Mouse (Mus musculus): ENCODE measurements around the gene Ifna6. TPM values are rescaled to one million over a fixed set of nuclear protein-coding genes. Genes with fewer than 3 reads are reported as not detected.

The Ifna6 gene
- polyA plus RNA-seq, 1 experiment from 2014 or later, result not detected

DNA sequence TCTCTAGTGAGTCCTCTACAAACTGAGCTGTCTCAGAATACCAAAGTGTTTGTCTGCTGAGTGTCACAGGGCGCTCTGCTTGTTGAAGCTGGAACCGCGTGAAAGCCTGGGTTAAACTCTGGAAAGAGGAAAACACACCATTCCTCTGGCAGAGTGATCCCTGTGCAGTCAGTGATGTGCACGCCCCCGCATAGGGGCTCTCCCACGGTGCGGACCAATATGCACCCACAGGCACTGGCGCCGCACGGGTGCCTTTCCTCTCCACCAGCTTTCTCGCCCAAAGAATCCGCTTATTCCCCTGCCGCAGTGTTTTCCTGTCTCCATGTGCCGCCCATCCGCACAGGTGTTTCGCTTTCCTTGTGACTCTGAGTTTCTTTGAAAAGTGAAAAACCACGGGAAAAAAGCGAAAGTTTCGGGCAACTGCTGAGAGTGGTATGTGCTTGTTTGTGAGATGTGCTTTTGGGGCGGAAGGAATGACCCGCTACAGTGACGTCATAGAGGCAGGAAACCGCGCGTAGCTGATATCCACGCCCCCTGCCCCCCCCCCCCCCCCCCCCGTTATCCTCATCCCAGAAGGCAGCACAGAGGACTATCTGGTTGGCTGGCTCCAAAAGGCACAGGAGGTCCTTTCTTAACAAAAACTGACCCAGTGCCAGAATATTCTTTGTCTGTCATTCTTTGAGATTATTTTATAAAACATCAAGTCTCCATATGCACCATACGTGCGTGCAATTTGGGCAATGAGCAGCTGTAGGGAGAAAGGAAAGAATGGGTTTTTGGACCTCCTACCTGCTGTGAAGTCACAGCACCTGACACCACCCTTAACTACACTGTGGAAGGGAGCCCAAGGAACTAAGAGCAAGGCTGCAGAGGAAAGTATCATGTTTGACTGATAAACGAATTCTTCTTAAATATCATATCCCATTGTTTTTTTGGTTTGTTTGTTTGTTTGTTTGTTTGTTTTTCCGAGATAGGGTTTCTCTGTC is 41.0 kb downstream of the Ifna6 start:
- 5% methylated on average over 31 of the region's 31 CpGs for WGBS
- Histone ChIP-seq H3K9ac (peak overlapping the region; percentile 48), H3K27ac (ENCODE audit: low read depth) (no peak overlapping the region; the same call in 1 of the 2 replicates), H3K4me3 (ENCODE audit: low read depth, low read length) (peak overlapping the region; percentile 51), H3K4me2 (peak overlapping the region; percentile 87), H3K27me3 (ENCODE audit: insufficient read depth, low read length) (peaks cover under 1% of the 10 kb centered on the region; the same call in 1 of the 2 replicates), H3K4me1 (ENCODE audit: insufficient read depth) (no peaks in the 10 kb centered on the region), H3K9me3 (ENCODE audit: low read depth, low read length) (no peaks in the 10 kb centered on the region), H3K36me3 (ENCODE audit: insufficient read depth) (no peaks in the 10 kb centered on the region)
- no peak for TF ChIP-seq CTCF (IDR thresholded peaks at IDR 0.05; ENCODE audit: low read depth)
- ATAC-seq (ENCODE audit: insufficient read depth) (peak; percentile 69), DNase-seq (peak; percentile 72)

DNA sequence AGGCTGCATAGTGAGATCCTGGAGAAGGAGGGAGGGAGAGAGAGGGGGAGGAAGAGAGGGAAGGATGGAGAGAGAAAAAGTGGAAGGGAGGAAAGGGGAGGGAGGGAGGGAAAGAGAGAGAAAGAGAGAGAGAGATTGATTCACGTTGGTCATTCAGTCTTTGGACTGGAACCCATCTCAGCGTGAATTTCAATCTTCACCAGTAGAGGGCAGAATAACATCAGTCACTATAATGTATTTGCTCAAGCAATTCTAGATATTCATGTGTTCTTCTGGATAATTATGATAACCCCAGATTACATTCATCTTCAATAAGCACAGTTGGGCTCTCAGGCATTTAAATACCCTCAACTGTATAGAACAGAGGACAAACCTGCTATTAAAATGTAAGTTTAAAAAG is 45.5 kb downstream of the Ifna6 start:
- H3K27ac ChIP-seq (ENCODE audit: low read depth), result no peak overlapping the region
- no peak overlapping the region for H3K4me2 ChIP-seq
- peak; percentile 78 for TF ChIP-seq CTCF (IDR thresholded peaks at IDR 0.05; ENCODE audit: low read depth)
- H3K9ac ChIP-seq, result no peak overlapping the region
- WGBS, result 0% methylated on average over 2 of the region's 2 CpGs
- H3K9me3 ChIP-seq (ENCODE audit: low read depth, low read length), result no peaks in the 10 kb centered on the region
- DNase-seq (peak; percentile 86), ATAC-seq (ENCODE audit: insufficient read depth) (no peak)
- H3K4me1 ChIP-seq (ENCODE audit: insufficient read depth), result no peaks in the 10 kb centered on the region
- H3K36me3 ChIP-seq (ENCODE audit: insufficient read depth), result no peaks in the 10 kb centered on the region
- H3K4me3 ChIP-seq (ENCODE audit: low read depth, low read length), result no peak overlapping the region
- no peaks in the 10 kb centered on the region for H3K27me3 ChIP-seq (ENCODE audit: insufficient read depth, low read length)

DNA sequence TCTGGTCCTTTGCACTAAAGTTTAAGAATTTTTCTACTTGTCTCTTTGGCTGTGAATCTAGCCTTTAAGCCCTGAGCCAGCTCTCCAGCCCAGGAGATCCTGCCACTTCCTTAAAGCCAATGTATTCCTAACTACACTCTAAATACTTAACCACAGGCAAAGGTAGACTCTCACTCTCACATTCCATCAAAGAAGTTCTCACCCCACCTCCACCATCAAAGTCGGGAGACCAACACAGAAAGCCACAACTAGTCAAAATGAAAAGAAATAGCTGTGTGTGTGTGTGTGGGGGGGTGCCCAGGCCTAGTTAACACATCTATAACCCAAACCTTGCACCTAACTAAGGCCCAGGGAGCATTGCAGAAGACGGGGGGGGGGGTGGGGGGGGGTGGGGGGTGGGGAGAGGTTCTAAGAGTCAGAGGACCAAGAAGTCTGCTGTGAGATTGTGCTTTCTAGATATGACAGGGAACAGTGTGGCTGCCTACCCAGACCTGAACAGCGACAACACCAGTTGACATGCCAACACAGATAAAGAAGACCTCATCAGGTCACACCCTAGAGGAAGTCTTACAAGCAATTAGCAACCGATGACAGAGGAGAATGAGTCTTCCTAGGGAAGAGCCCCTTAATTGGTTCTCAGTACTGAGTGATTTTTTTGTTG is 48.3 kb downstream of the Ifna6 start:
- WGBS, result 50% methylated on average over 4 of the region's 4 CpGs
- Histone ChIP-seq H3K4me1 (ENCODE audit: insufficient read depth) (no peaks in the 10 kb centered on the region), H3K36me3 (ENCODE audit: insufficient read depth) (no peaks in the 10 kb centered on the region), H3K9me3 (ENCODE audit: low read depth, low read length) (no peaks in the 10 kb centered on the region), H3K27ac (ENCODE audit: low read depth) (no peak overlapping the region), H3K27me3 (ENCODE audit: insufficient read depth, low read length) (no peaks in the 10 kb centered on the region), H3K9ac (no peak overlapping the region), H3K4me3 (ENCODE audit: low read depth, low read length) (no peak overlapping the region), H3K4me2 (no peak overlapping the region)
- no peak for TF ChIP-seq CTCF (IDR thresholded peaks at IDR 0.05; ENCODE audit: low read depth)
- DNase-seq (no peak), ATAC-seq (ENCODE audit: insufficient read depth) (no peak)

DNA sequence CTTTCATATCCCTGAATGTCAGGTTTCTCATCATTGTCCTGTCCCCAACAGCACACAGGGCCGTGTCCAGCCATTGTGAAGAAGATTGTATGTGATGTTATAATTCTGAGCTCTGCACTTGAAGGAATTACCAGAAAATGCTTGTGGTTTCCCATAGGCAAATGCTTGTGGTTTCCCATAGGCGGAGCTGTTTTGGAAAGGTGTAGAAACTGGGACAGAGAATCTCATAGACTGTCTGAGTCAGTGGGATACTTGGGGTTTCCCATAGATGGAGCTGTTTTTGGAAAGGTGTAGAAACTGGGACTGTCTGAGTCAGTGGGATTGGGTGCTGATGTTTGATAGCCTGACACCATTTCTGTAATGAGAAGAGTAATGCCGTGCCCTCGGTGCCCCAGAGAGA is 49.3 kb downstream of the Ifna6 start:
- H3K4me1 ChIP-seq (ENCODE audit: insufficient read depth), result no peaks in the 10 kb centered on the region
- DNase-seq (no peak), ATAC-seq (ENCODE audit: insufficient read depth) (no peak)
- H3K27me3 ChIP-seq (ENCODE audit: insufficient read depth, low read length), result no peaks in the 10 kb centered on the region
- H3K4me3 ChIP-seq (ENCODE audit: low read depth, low read length), result no peak overlapping the region
- H3K9me3 ChIP-seq (ENCODE audit: low read depth, low read length), result no peaks in the 10 kb centered on the region
- no peak for TF ChIP-seq CTCF (IDR thresholded peaks at IDR 0.05; ENCODE audit: low read depth)
- no peak overlapping the region for H3K4me2 ChIP-seq
- H3K9ac ChIP-seq, result no peak overlapping the region
- no peak overlapping the region for H3K27ac ChIP-seq (ENCODE audit: low read depth)
- 80% methylated on average over 4 of the region's 4 CpGs for WGBS
- H3K36me3 ChIP-seq (ENCODE audit: insufficient read depth), result no peaks in the 10 kb centered on the region

Other genes starting within 250 kb of the Ifna6 start
- gene Ifna9, start 235.0 kb upstream of the Ifna6 start, polyA plus RNA-seq (2014; fragmentation: Nextera tagmentation; extraction: Ambion mirVana), result not detected in 2 replicates
- gene Ifna12, start 224.0 kb upstream of the Ifna6 start, polyA plus RNA-seq (2014; fragmentation: Nextera tagmentation; extraction: Ambion mirVana), result not detected in 2 replicates
- not detected in 2 replicates for gene C87499, start 193.0 kb upstream of the Ifna6 start, polyA plus RNA-seq (2014; fragmentation: Nextera tagmentation; extraction: Ambion mirVana)
- not detected in 2 replicates for gene Ifna13, start 183.0 kb upstream of the Ifna6 start, polyA plus RNA-seq (2014; fragmentation: Nextera tagmentation; extraction: Ambion mirVana)
- gene Ifna16, start 150.5 kb upstream of the Ifna6 start, polyA plus RNA-seq (2014; fragmentation: Nextera tagmentation; extraction: Ambion mirVana), result not detected in 2 replicates
- gene Ifna2, start 143.5 kb upstream of the Ifna6 start, polyA plus RNA-seq (2014; fragmentation: Nextera tagmentation; extraction: Ambion mirVana), result not detected in 2 replicates
- not detected in 2 replicates for gene Ifnab, start 136.1 kb upstream of the Ifna6 start, polyA plus RNA-seq (2014; fragmentation: Nextera tagmentation; extraction: Ambion mirVana)
- 1.1 TPM in 2 replicates for gene Gm26566, start 105.6 kb upstream of the Ifna6 start, polyA plus RNA-seq (2014; fragmentation: Nextera tagmentation; extraction: Ambion mirVana)
- gene Klhl9, start 105.0 kb upstream of the Ifna6 start, polyA plus RNA-seq (2014; fragmentation: Nextera tagmentation; extraction: Ambion mirVana), result 117 TPM in 2 replicates
- gene Gm13271, start 72.5 kb upstream of the Ifna6 start, polyA plus RNA-seq (2014; fragmentation: Nextera tagmentation; extraction: Ambion mirVana), result not detected in 2 replicates
- gene Gm13283, start 67.3 kb upstream of the Ifna6 start, polyA plus RNA-seq (2014; fragmentation: Nextera tagmentation; extraction: Ambion mirVana), result 0.27 and 0.33 TPM in 2 replicates
- 0.60 TPM in 1 of 2 replicates, not detected in the other for gene Gm13290, start 53.6 kb upstream of the Ifna6 start, polyA plus RNA-seq (2014; fragmentation: Nextera tagmentation; extraction: Ambion mirVana)
- not detected in 2 replicates for gene Gm13289, start 50.5 kb upstream of the Ifna6 start, polyA plus RNA-seq (2014; fragmentation: Nextera tagmentation; extraction: Ambion mirVana)
- gene Gm13272, start 47.6 kb upstream of the Ifna6 start, polyA plus RNA-seq (2014; fragmentation: Nextera tagmentation; extraction: Ambion mirVana), result not detected in 2 replicates
- 0.14 and 0.26 TPM in 2 replicates for gene Ifnz, start 45.3 kb upstream of the Ifna6 start, polyA plus RNA-seq (2014; fragmentation: Nextera tagmentation; extraction: Ambion mirVana)
- gene Gm13276, start 41.7 kb upstream of the Ifna6 start, polyA plus RNA-seq (2014; fragmentation: Nextera tagmentation; extraction: Ambion mirVana), result not detected in 2 replicates
- not detected in 2 replicates for gene Gm13277, start 38.8 kb upstream of the Ifna6 start, polyA plus RNA-seq (2014; fragmentation: Nextera tagmentation; extraction: Ambion mirVana)
- not detected in 2 replicates for gene Gm13278, start 35.9 kb upstream of the Ifna6 start, polyA plus RNA-seq (2014; fragmentation: Nextera tagmentation; extraction: Ambion mirVana)
- gene Gm13275, start 32.9 kb upstream of the Ifna6 start, polyA plus RNA-seq (2014; fragmentation: Nextera tagmentation; extraction: Ambion mirVana), result not detected in 2 replicates
- not detected in 2 replicates for gene Gm13279, start 30.0 kb upstream of the Ifna6 start, polyA plus RNA-seq (2014; fragmentation: Nextera tagmentation; extraction: Ambion mirVana)
- gene Gm13285, start 27.8 kb upstream of the Ifna6 start, polyA plus RNA-seq (2014; fragmentation: Nextera tagmentation; extraction: Ambion mirVana), result 1.2 and 1.7 TPM in 2 replicates
- not detected in 2 replicates for gene Gm13287, start 24.2 kb upstream of the Ifna6 start, polyA plus RNA-seq (2014; fragmentation: Nextera tagmentation; extraction: Ambion mirVana)
- gene Gm13288, start 21.9 kb upstream of the Ifna6 start, polyA plus RNA-seq (2014; fragmentation: Nextera tagmentation; extraction: Ambion mirVana), result 0.09 TPM in 1 of 2 replicates, not detected in the other
- gene Ifna7, start 11.2 kb upstream of the Ifna6 start, polyA plus RNA-seq (2014; fragmentation: Nextera tagmentation; extraction: Ambion mirVana), result not detected in 2 replicates
- not detected in 2 replicates for gene Ifna11, start 7.5 kb upstream of the Ifna6 start, polyA plus RNA-seq (2014; fragmentation: Nextera tagmentation; extraction: Ambion mirVana)
- gene Ifna5, start 8.1 kb downstream of the Ifna6 start, polyA plus RNA-seq (2014; fragmentation: Nextera tagmentation; extraction: Ambion mirVana), result not detected in 2 replicates
- gene Ifna4, start 14.4 kb downstream of the Ifna6 start, polyA plus RNA-seq (2014; fragmentation: Nextera tagmentation; extraction: Ambion mirVana), result not detected in 2 replicates
- gene Ifna1, start 22.7 kb downstream of the Ifna6 start, polyA plus RNA-seq (2014; fragmentation: Nextera tagmentation; extraction: Ambion mirVana), result not detected in 2 replicates
- gene Ifne, start 52.8 kb downstream of the Ifna6 start, polyA plus RNA-seq (2014; fragmentation: Nextera tagmentation; extraction: Ambion mirVana), result not detected in 2 replicates

Data from lung, embryonic 14.5 days (tissue).